Mouse (Mus musculus): ENCODE measurements at regions not wholly inside any gene's neighbourhood (a gene's known extent, or its start where the extent isn't known, plus 50 kb on each side); places are given as distances from the start of the nearest gene placed in this dataset.
A peak's percentile ranks its signal among the peaks of the same experiment; 100 is the strongest.

DNA sequence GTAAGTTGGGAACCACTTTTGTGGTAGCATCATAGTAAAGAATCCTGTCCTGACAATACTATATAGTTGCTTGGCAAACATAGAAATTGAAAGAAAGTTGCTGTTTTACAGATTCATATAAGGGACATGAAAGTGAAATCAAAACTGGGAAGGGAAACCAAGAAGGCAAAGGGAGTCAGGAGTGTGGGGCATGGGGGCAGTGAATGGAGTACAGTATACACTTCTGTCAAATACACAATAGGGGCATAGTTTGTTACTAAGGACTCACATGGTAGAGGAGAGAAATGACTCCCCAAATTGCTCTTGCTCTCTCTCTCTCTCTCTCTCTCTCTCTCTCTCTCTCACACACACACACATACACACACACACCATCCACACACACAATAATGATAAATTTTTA, 185.1 kb downstream of the Kdr start:
- Histone ChIP-seq H3K4me2 (replicated peaks; ENCODE audit: low read depth) (no peak overlapping the region), H3K36me3 (ENCODE audit: control insufficient read depth, insufficient read depth) (no peaks in the 10 kb centered on the region), H3K9ac (ENCODE audit: low read depth, low read length) (no peak overlapping the region), H3K4me3 (ENCODE audit: low read depth, low read length) (no peak overlapping the region), H3K9me3 (ENCODE audit: control insufficient read depth) (no peaks in the 10 kb centered on the region), H3K4me1 (replicated peaks; ENCODE audit: control insufficient read depth, insufficient read depth, low read length) (no peaks in the 10 kb centered on the region), H3K27ac (ENCODE audit: low read depth, low read length) (no peak overlapping the region), H3K27me3 (replicated peaks; ENCODE audit: control insufficient read depth, insufficient read depth, low read length) (no peaks in the 10 kb centered on the region)
- no peak for TF ChIP-seq CTCF (IDR thresholded peaks at IDR 0.05; ENCODE audit: low read depth)
- ATAC-seq = no peak

DNA sequence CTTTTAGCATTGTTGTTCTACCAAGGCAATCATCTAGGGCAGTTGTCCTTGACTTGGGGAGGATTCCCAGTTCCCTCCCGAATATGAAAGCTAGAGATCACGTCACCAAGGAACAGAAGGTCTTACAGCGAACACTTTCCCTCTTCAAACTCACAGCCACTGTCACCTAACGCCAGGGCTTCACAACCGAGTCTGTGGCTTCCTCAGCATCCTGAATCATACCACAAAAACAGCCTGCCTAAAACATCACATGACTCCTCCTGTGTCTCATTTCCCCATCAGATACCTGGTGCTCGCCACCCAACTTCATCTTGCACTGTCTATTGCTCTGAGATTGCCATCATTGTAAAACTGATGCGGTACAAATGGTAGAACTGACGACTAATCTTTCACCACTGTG, 186.5 kb downstream of the Kdr start:
- H3K27ac ChIP-seq (ENCODE audit: low read depth, low read length) = no peak overlapping the region
- H3K9ac ChIP-seq (ENCODE audit: low read depth, low read length) = no peak overlapping the region
- no peak overlapping the region for H3K4me3 ChIP-seq (ENCODE audit: low read depth, low read length)
- WGBS = 81% methylated on average over 8 of the region's 8 CpGs
- no peak for TF ChIP-seq CTCF (IDR thresholded peaks at IDR 0.05; ENCODE audit: low read depth)
- no peaks in the 10 kb centered on the region for H3K27me3 ChIP-seq (replicated peaks; ENCODE audit: control insufficient read depth, insufficient read depth, low read length)
- no peak overlapping the region for H3K4me2 ChIP-seq (replicated peaks; ENCODE audit: low read depth)
- H3K36me3 ChIP-seq (ENCODE audit: control insufficient read depth, insufficient read depth) = no peaks in the 10 kb centered on the region
- ATAC-seq = no peak
- H3K4me1 ChIP-seq (replicated peaks; ENCODE audit: control insufficient read depth, insufficient read depth, low read length) = no peaks in the 10 kb centered on the region
- H3K9me3 ChIP-seq (ENCODE audit: control insufficient read depth) = no peaks in the 10 kb centered on the region

GRCm38 (mm10) chr5:75788087-75788486, 190.2 kb downstream of the Kdr start:
- no peak overlapping the region for H3K4me2 ChIP-seq (replicated peaks; ENCODE audit: low read depth)
- no peak overlapping the region for H3K9ac ChIP-seq (ENCODE audit: low read depth, low read length)
- H3K27me3 ChIP-seq (replicated peaks; ENCODE audit: control insufficient read depth, insufficient read depth, low read length) = no peaks in the 10 kb centered on the region
- 76% methylated on average over 3 of the region's 3 CpGs for WGBS
- H3K4me1 ChIP-seq (replicated peaks; ENCODE audit: control insufficient read depth, insufficient read depth, low read length) = no peaks in the 10 kb centered on the region
- H3K4me3 ChIP-seq (ENCODE audit: low read depth, low read length) = no peak overlapping the region
- no peaks in the 10 kb centered on the region for H3K9me3 ChIP-seq (ENCODE audit: control insufficient read depth)
- H3K27ac ChIP-seq (ENCODE audit: low read depth, low read length) = no peak overlapping the region
- no peak for TF ChIP-seq CTCF (IDR thresholded peaks at IDR 0.05; ENCODE audit: low read depth)
- ATAC-seq = no peak
- H3K36me3 ChIP-seq (ENCODE audit: control insufficient read depth, insufficient read depth) = no peaks in the 10 kb centered on the region

GRCm38 (mm10) chr5:75786196-75786595, 192.1 kb downstream of the Kdr start:
- Histone ChIP-seq H3K27me3 (replicated peaks; ENCODE audit: control insufficient read depth, insufficient read depth, low read length) (no peaks in the 10 kb centered on the region), H3K36me3 (ENCODE audit: control insufficient read depth, insufficient read depth) (no peaks in the 10 kb centered on the region), H3K27ac (ENCODE audit: low read depth, low read length) (no peak overlapping the region), H3K9me3 (ENCODE audit: control insufficient read depth) (no peaks in the 10 kb centered on the region), H3K9ac (ENCODE audit: low read depth, low read length) (no peak overlapping the region), H3K4me3 (ENCODE audit: low read depth, low read length) (no peak overlapping the region), H3K4me1 (replicated peaks; ENCODE audit: control insufficient read depth, insufficient read depth, low read length) (no peaks in the 10 kb centered on the region), H3K4me2 (replicated peaks; ENCODE audit: low read depth) (no peak overlapping the region)
- no peak for ATAC-seq
- TF ChIP-seq CTCF (IDR thresholded peaks at IDR 0.05; ENCODE audit: low read depth) = no peak
- WGBS = 83% methylated on average over 3 of the region's 3 CpGs

GRCm38 (mm10) chr5:75784998-75785593, 193.2 kb downstream of the Kdr start:
- H3K9ac ChIP-seq (ENCODE audit: low read depth, low read length) = no peak overlapping the region
- TF ChIP-seq CTCF (IDR thresholded peaks at IDR 0.05; ENCODE audit: low read depth) = no peak
- no peak overlapping the region for H3K4me3 ChIP-seq (ENCODE audit: low read depth, low read length)
- no peaks in the 10 kb centered on the region for H3K4me1 ChIP-seq (replicated peaks; ENCODE audit: control insufficient read depth, insufficient read depth, low read length)
- H3K4me2 ChIP-seq (replicated peaks; ENCODE audit: low read depth) = no peak overlapping the region
- H3K36me3 ChIP-seq (ENCODE audit: control insufficient read depth, insufficient read depth) = no peaks in the 10 kb centered on the region
- no peak for ATAC-seq
- no peak overlapping the region for H3K27ac ChIP-seq (ENCODE audit: low read depth, low read length)
- WGBS = 74% methylated on average over 8 of the region's 8 CpGs
- H3K9me3 ChIP-seq (ENCODE audit: control insufficient read depth) = no peaks in the 10 kb centered on the region
- H3K27me3 ChIP-seq (replicated peaks; ENCODE audit: control insufficient read depth, insufficient read depth, low read length) = no peaks in the 10 kb centered on the region

DNA sequence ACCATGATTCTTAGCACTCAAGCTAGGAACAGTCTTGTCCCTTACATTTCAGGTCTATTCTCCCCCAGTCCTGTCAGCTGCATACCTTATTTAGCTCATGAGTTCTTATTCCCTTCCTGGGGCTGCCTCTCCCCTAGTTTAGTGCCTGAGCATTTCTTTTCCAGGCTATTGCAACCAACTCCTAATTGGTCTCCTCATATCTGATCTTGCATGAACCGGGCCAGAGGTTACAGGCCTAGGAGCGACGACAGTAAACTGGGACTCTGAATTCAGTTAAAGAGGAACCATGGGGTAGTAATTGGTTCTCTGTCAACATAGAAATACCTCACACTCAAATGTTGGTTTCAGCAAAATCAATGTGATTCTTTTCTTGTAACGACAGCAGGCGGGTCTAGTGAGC, 195.9 kb downstream of the Kit start:
- no peaks in the 10 kb centered on the region for H3K4me1 ChIP-seq (replicated peaks; ENCODE audit: control insufficient read depth, insufficient read depth, low read length)
- 61% methylated on average over 5 of the region's 5 CpGs for WGBS
- H3K4me2 ChIP-seq (replicated peaks; ENCODE audit: low read depth) = no peak overlapping the region
- no peaks in the 10 kb centered on the region for H3K36me3 ChIP-seq (ENCODE audit: control insufficient read depth, insufficient read depth)
- no peaks in the 10 kb centered on the region for H3K27me3 ChIP-seq (replicated peaks; ENCODE audit: control insufficient read depth, insufficient read depth, low read length)
- no peak for ATAC-seq
- H3K9me3 ChIP-seq (ENCODE audit: control insufficient read depth) = no peaks in the 10 kb centered on the region
- no peak overlapping the region for H3K27ac ChIP-seq (ENCODE audit: low read depth, low read length)
- no peak for TF ChIP-seq CTCF (IDR thresholded peaks at IDR 0.05; ENCODE audit: low read depth)
- H3K4me3 ChIP-seq (ENCODE audit: low read depth, low read length) = no peak overlapping the region
- H3K9ac ChIP-seq (ENCODE audit: low read depth, low read length) = no peak overlapping the region

- Histone ChIP-seq H3K9me3 (ENCODE audit: control insufficient read depth) (no peaks in the 10 kb centered on the region), H3K36me3 (ENCODE audit: control insufficient read depth, insufficient read depth) (no peaks in the 10 kb centered on the region), H3K4me1 (replicated peaks; ENCODE audit: control insufficient read depth, insufficient read depth, low read length) (no peaks in the 10 kb centered on the region), H3K4me2 (replicated peaks; ENCODE audit: low read depth) (no peak overlapping the region), H3K4me3 (ENCODE audit: low read depth, low read length) (no peak overlapping the region), H3K27me3 (replicated peaks; ENCODE audit: control insufficient read depth, insufficient read depth, low read length) (no peaks in the 10 kb centered on the region), H3K9ac (ENCODE audit: low read depth, low read length) (no peak overlapping the region), H3K27ac (ENCODE audit: low read depth, low read length) (no peak overlapping the region)
- 32% methylated on average over 1 of the region's 1 CpGs for WGBS
- peak; percentile 76 for ATAC-seq
- TF ChIP-seq CTCF (IDR thresholded peaks at IDR 0.05; ENCODE audit: low read depth) = no peak
Measured at GRCm38 (mm10) chr5:75767213-75767612, 192.5 kb downstream of the Kit start.

Data from intestine, postnatal 0 days (tissue).